In the genomic region with DNA sequence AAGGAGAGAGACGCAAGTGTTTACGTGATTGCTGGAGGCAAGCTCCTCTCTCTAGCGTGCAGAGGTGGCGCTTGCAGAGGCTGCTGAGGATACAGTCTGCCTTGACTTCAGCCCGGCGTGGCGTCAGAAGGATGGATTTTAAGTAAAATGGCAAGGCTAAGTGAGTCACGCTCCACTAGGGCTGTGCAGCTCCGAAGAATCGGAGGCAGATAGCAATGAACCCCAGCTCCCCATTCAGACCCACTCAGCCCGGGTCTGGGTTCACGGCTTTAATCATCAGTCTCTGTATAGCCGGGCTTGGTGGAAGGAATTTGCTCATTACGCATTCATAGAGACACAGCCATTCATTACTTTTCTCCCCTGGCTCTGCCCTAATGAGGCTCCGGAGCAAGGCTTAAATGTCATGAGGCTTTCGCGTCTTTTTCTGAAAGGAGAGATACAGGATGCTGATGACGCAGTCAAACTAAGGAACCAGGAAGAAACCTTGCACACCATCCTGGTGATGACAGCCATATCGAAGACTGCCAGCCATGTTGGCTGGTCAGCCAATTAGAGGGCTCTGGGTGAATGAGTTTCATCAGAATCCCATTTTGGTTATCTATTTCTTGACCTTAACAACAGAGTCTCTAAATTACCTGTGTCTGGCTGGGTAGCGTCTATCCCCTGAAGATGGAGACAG, we compare ENCODE assay signal across 9 mouse cellular contexts. TPM values are rescaled to one million over a fixed set of nuclear protein-coding genes. Genes with fewer than 3 reads are reported as not detected.
DNase-seq lines count a peak whose midpoint lies in the region; ATAC-seq and TF ChIP-seq lines count a peak whose summit lies in the region.
"Had no signal": no experiment of that assay in that cellular context is flagged by ENCODE, and none has a peak within 500 bp of the region (broad histone marks: within the 10 kb centered on the region; RNA-seq: fewer than 3 reads in every experiment).

No protein-coding gene starts in this region.

- no peak for ATAC-seq in heart, embryonic 12.5 days (ENCODE audit: insufficient number of reproducible peaks, low FRiP score)
- ATAC-seq in hindbrain, embryonic 14.5 days (ENCODE audit: low FRiP score): peak; percentile 85
- peak; percentile 75 for ATAC-seq in midbrain, embryonic 14.5 days (ENCODE audit: low FRiP score, low TSS enrichment)
- ATAC-seq in megakaryocyte-erythroid progenitor cell, adult 5-6 weeks (replicated peaks; ENCODE audit: low FRiP score, low TSS enrichment, poor library complexity, severe bottlenecking): no peak

- no peaks in the 10 kb centered on the region for H3K27me3 ChIP-seq in heart, embryonic 12.5 days (replicated peaks)
- no peaks in the 10 kb centered on the region for H3K27me3 ChIP-seq in hindbrain, embryonic 14.5 days (ENCODE audit: control insufficient read depth, insufficient read depth, low read length)
- no peaks in the 10 kb centered on the region for H3K27me3 ChIP-seq in midbrain, embryonic 14.5 days (ENCODE audit: control insufficient read depth, insufficient read depth, low read length)

- TF ChIP-seq POLR2A in cortical plate, adult 2 months (IDR thresholded peaks at IDR 0.05; ENCODE audit: extremely low read depth, insufficient read depth, low read length): peak; percentile 52; the same call in 1 of the 2 replicates

- no peak for TF ChIP-seq CTCF in cortical plate, adult 2 months (IDR thresholded peaks at IDR 0.05; ENCODE audit: extremely low read depth, insufficient read depth, low read length)

- 11% methylated on average over 20 of the region's 20 CpGs for WGBS in heart, embryonic 12.5 days
- 7% methylated on average over 20 of the region's 20 CpGs for WGBS in hindbrain, embryonic 14.5 days
- 6% methylated on average over 20 of the region's 20 CpGs for WGBS in midbrain, embryonic 14.5 days

- H3K4me3 ChIP-seq in heart, embryonic 12.5 days: peak overlapping the region; percentile 32
- peak overlapping the region; percentile 25 for H3K4me3 ChIP-seq in cortical plate, adult 2 months (ENCODE audit: insufficient read depth, low read length)
- H3K4me3 ChIP-seq in hindbrain, embryonic 14.5 days (replicated peaks; ENCODE audit: low read length): peak overlapping the region; percentile 34
- peak overlapping the region; percentile 37 for H3K4me3 ChIP-seq in midbrain, embryonic 14.5 days (replicated peaks; ENCODE audit: low read depth, low read length)

- H3K36me3 ChIP-seq in heart, embryonic 12.5 days: no peaks in the 10 kb centered on the region
- no peaks in the 10 kb centered on the region for H3K36me3 ChIP-seq in hindbrain, embryonic 14.5 days (replicated peaks; ENCODE audit: control insufficient read depth, insufficient read depth)
- H3K36me3 ChIP-seq in midbrain, embryonic 14.5 days (ENCODE audit: control insufficient read depth, insufficient read depth, low read length): no peaks in the 10 kb centered on the region

- no peak overlapping the region for H3K9ac ChIP-seq in heart, embryonic 12.5 days
- peak overlapping the region; percentile 60 for H3K9ac ChIP-seq in hindbrain, embryonic 14.5 days
- peak overlapping the region; percentile 52 for H3K9ac ChIP-seq in midbrain, embryonic 14.5 days (replicated peaks; ENCODE audit: low read length)

- 0 out of 2 replicates have a peak, but pooled peaks cover 6% of the 10 kb centered on the region for H3K4me1 ChIP-seq in heart, embryonic 12.5 days (replicated peaks)
- H3K4me1 ChIP-seq in cortical plate, adult 2 months (ENCODE audit: control insufficient read depth, insufficient read depth, low read length): no peaks in the 10 kb centered on the region
- peaks cover 13% of the 10 kb centered on the region for H3K4me1 ChIP-seq in hindbrain, embryonic 14.5 days (replicated peaks; ENCODE audit: control insufficient read depth, insufficient read depth, low read length)
- peaks cover 32% of the 10 kb centered on the region for H3K4me1 ChIP-seq in midbrain, embryonic 14.5 days (ENCODE audit: control insufficient read depth, insufficient read depth, low read length)

- peak overlapping the region; percentile 67 for H3K4me2 ChIP-seq in heart, embryonic 12.5 days
- peak overlapping the region; percentile 70 for H3K4me2 ChIP-seq in hindbrain, embryonic 14.5 days (replicated peaks)
- peak overlapping the region; percentile 61 for H3K4me2 ChIP-seq in midbrain, embryonic 14.5 days (ENCODE audit: low read length)

- no peak for DNase-seq in heart, adult 11 months
- DNase-seq in hindbrain, embryonic 14.5 days (ENCODE audit: low spot score): peak; percentile 62
- DNase-seq in midbrain, embryonic 14.5 days: peak; percentile 79
- DNase-seq in spleen, postnatal 14 days (ENCODE audit: low spot score in 2 of 2): no peak
- no peak for DNase-seq in kidney, adult 8-10 months

- H3K9me3 ChIP-seq in heart, embryonic 12.5 days (replicated peaks): no peaks in the 10 kb centered on the region
- H3K9me3 ChIP-seq in hindbrain, embryonic 14.5 days (ENCODE audit: control insufficient read depth, low read length): no peaks in the 10 kb centered on the region
- no peaks in the 10 kb centered on the region for H3K9me3 ChIP-seq in midbrain, embryonic 14.5 days (ENCODE audit: control insufficient read depth, low read length)

- H3K27ac ChIP-seq in heart, embryonic 12.5 days (ENCODE audit: poor library complexity, severe bottlenecking): no peak overlapping the region
- no peak overlapping the region for H3K27ac ChIP-seq in cortical plate, adult 2 months (ENCODE audit: insufficient read depth, low read length)
- H3K27ac ChIP-seq in hindbrain, embryonic 14.5 days: peak overlapping the region; percentile 90
- H3K27ac ChIP-seq in midbrain, embryonic 14.5 days (replicated peaks; ENCODE audit: low read depth, low read length): peak overlapping the region; percentile 74
- H3K27ac ChIP-seq: macrophage had no signal

RNA-seq across cellular contexts. Expression of a gene that starts 10.6 kb away (rescaled TPM):
- polyA plus RNA-seq in heart, embryonic 12.5 days (2016; fragmentation: Nextera tagmentation; extraction: Ambion mirVana): 0.33 and 0.70 TPM in 2 replicates
- polyA plus RNA-seq in cortical plate, adult 2 months (2012; rRNA removed): 109 and 124 TPM in 2 replicates
- polyA plus RNA-seq in hindbrain, embryonic 14.5 days (2014; fragmentation: Nextera tagmentation; extraction: Ambion mirVana): 158 and 200 TPM in 2 replicates
- 96.8 and 106 TPM in 2 replicates for polyA plus RNA-seq in midbrain, embryonic 14.5 days (2014; fragmentation: Nextera tagmentation; extraction: Ambion mirVana)
- total RNA-seq in megakaryocyte-erythroid progenitor cell, adult 5-6 weeks (2014; fragmentation: Nextera tagmentation): not detected in 2 replicates
- total RNA-seq in megakaryocyte-erythroid progenitor cell, adult 5-6 weeks (2017): not detected in 2 replicates
- polyA plus RNA-seq: macrophage had no signal

Comparison
In these comparisons a context has a peak if more than half of its experiments do, and no peak if none do; other contexts are left out.
1. ATAC-seq: peak in hindbrain, embryonic 14.5 days (single experiment) and midbrain, embryonic 14.5 days (single experiment); none in heart, embryonic 12.5 days (single experiment) and megakaryocyte-erythroid progenitor cell, adult 5-6 weeks (single experiment).
2. H3K27ac ChIP-seq: peak in hindbrain, embryonic 14.5 days (single experiment) and midbrain, embryonic 14.5 days (single experiment); none in heart, embryonic 12.5 days (single experiment) and cortical plate, adult 2 months (single experiment).
3. DNase-seq: peak in hindbrain, embryonic 14.5 days (single experiment) and midbrain, embryonic 14.5 days (single experiment); none in heart, adult 11 months (single experiment), spleen, postnatal 14 days (0 of 2) and kidney, adult 8-10 months (0 of 2).
4. RNA of a gene that starts 10.6 kb away (polyA plus RNA-seq): 158 to 200 TPM in hindbrain, embryonic 14.5 days, 109 to 124 TPM in cortical plate, adult 2 months and 96.8 to 106 TPM in midbrain, embryonic 14.5 days; 0.33 to 0.70 TPM in heart, embryonic 12.5 days; every median in the first group is over 10 times any median in the second.
5. Peak in every context shown above with its lines, with median percentiles within 50 percentile points of each other: H3K4me2 ChIP-seq and H3K4me3 ChIP-seq.